Mouse (Mus musculus): ENCODE results near the gene Cks1b.

Cks1b gene

DNA sequence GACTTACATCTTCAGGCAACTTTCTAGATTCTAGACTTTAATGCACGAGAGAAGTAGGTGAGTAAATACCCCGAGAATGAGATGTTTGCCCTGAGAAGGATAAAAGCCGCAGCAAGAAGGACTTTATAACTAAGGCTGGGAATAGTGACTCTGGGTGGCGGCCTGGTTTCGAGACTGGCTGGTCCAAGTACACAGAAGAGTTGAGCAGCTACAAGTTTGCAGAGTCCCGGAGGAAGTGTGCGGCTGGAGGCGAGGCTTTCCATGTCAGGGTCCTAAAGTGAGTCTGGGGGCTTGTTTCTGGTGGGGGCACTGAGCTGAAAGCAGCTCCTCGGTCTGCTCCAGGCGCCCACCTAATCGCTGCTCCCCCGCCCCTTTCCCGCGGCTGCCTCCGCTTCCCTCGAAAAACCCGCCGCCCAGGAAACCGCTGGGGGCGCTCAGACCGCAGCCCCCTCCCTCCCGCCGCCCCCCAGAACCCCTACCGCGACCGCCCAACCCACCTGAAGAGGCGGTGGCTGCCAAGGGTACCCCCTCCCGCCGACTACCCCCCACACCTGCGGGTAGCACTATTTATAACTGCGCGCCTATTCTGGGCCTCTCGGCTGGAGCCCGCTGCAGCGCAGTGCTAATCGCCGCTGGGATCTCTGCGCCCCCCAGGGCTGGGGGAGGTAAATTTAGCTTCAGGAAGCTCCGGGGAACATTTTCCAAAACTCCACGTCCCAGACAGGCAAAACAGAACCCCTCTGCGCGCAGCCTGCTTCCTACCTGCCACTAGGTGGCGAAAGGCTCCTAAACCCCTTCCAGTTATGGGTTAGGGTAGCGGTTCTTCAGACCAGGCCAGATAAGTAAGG, 22.2 kb downstream of the Cks1b start:
- DNase-seq (ENCODE audit: low spot score in 2 of 2): peak in 1 of 2 experiments; percentile 49

DNA sequence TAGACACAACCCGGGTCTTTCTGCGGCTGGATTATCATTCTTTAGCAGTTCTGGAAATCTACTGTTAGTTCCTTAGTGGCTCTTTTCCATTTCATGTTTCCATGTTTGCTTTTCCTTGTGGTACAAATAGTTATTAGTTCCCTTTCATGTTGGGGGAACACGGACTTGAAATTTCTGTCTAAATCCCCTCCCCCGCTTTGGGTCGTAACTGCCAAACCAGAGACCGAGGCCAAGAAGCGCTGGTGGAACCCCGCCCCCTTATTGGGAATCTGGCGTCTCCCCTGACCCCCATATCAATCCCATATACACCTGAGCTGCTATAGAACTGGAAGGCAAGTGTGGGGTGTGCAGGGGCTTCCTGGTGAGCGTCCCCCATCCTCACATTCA, 22.8 kb downstream of the Cks1b start:
- no peak for DNase-seq (ENCODE audit: low spot score in 2 of 2)

- peak; percentile 65 to 68 for DNase-seq (ENCODE audit: low spot score in 2 of 2)
These were observed 23.3 kb downstream of the Cks1b start for GRCm38 (mm10) chr3:89394894-89395256.

DNA sequence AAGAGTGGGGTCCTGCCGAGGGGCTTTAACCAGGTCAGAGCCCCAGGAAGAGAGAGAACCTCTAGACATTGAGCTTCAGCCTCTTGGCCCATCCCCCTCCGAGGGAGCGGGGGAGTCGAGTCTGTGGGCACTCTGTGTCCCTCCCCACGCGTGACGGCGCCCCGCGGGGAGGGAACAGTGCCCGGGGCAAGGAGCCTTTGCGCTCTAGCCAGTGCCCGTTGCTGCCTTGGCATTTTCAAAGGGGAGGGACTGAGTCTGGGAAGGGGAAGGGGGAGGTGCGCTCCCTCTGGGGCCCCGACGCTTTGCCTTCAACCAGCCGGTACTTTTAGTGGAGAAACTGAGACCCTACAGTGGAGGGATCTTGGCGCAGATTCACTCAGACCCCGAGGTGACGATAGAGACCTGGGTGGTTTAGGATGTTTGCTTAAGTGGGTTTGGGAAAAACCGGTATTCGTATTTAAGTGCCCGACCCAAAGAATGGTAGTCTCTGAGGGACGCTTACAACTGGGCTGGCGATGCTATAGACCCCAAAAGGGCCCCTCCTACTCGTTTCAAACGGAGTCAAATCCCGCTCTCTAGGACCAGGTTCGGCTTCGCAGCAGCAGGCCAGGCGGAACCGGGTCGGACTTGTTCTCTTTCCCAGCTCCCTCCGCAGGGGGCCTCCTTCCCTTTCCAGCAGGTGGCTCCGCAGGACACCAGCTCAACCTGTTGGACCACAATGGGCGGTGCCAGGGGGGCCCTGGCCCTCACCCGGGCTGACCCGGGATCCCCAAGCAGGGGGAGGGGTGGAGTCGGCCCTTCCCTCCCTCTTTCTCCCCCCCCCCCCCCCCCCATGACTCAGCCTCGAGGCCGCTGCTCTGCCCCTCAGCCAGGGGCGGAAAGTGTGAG, 23.9 kb downstream of the Cks1b start, which contains the start of gene Zbtb7b:
Gene Zbtb7b (minus strand): TSS at position 771 of the 888 bp plus-strand sequence.
- peak; percentile 67 to 74 for DNase-seq (ENCODE audit: low spot score in 2 of 2)

- DNase-seq (ENCODE audit: low spot score in 2 of 2): peak; percentile 95 to 96
These were observed 24.6 kb downstream of the Cks1b start for GRCm38 (mm10) chr3:89393605-89394004.

- DNase-seq (ENCODE audit: low spot score in 2 of 2): no peak
These were observed 25.3 kb downstream of the Cks1b start for GRCm38 (mm10) chr3:89392871-89393311.

DNA sequence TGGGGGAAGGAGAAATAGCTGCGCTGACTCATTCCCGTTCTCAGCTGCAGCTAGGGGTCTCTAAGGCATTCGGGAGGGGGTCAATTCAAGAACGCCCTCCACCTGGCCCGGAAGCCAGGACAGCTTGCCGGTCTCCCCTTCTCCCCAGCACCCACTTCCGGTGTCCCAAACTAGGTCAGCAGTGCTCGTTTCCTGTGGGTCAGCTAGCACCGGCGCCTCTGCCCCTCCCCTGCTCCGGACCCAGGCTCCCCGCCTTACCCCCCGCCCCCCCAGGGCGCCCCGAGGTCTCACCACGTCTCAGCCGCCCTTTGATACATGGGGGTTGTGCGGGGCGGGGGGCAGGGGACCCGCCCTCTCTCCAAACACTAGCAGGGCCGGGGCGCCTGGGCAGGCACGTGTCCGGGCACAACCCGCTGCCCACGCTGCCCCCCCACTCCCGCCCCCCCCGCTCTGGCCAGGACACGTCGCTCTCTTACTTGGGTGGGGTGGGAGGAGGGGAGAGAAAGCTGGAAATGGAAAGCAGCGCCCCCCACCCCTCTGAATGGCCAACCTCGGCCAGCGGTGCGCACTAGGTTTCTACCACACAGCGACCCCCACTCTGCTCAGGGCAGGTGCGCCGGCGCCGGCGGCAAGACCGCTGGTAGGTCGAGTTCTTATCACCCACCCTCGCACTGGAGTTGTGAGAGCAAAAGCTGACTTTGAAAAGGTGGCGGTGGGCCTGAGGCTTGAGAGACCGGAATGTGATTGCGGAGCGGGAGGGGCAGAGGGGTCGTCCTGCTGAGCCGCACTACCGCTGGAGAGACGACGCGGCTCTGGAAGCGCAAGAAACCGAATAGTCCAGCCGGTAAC, 26.3 kb downstream of the Cks1b start:
- no peak for DNase-seq (ENCODE audit: low spot score in 2 of 2)

GRCm38 (mm10) chr3:89390699-89391662, 27.2 kb downstream of the Cks1b start:
- peak in 1 of 2 experiments; percentile 12 for DNase-seq (ENCODE audit: low spot score in 2 of 2)

DNA sequence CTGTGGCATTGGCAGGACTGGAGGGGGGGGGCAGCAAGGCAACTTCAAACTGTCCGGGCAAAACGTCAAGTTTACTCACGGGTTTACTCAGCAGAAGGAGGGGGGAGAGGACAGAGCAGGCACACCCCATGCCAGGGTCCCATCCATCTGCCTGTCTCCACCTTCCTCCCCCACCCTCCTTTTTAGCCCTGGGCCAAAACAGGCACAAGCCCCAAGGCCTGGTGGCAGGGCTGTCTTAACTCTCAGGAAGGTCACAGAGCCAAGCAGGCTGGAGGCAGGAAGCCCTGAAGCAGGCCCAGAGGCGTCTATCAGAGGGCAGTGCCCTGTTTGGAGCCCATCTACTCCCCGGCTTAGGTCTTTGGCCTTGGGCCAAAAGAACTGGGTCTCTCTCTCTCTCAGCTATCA, 28.1 kb downstream of the Cks1b start:
- peak in 1 of 2 experiments; percentile 12 for DNase-seq (ENCODE audit: low spot score in 2 of 2)

DNA sequence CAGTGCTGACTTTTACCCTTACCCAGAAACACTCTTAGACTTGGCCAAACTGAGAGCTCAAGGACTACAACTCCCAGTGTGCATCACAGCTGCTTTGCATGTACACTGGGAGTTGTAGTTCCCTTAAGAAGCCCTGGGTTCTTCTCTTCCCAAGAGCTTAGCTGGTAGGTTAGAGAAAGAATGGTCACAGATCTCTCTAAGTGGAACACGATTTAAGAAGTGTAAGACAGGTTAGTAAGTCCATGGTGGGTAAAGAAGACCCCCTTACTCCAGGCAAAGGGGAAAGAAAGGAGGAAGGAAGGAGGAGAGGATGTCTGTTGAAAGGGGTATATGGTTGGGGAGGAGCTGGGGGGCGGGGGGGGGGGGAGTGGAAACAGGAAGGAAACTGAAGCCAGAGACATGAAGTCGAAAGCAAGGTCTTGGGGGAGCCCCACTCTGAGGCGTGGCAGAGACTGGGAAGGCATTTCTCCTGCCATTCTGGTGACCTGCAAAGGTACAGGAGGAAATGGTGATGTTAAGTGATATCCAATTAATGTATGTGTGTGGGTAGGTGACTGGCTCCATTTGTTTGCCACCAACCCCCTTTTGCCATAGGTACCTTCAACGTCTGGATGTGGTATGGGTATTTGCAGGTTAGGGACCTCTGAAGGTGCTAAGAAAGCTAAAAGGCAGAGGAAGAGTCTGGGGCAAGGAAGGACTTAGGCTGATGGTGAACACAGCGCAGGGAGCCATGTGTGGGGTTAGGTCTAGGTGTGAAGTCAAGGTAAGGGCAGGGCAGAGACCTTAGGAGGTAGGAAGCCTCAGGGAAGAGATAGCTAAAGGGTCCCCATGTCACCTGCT, 29.1 kb downstream of the Cks1b start:
- no peak for DNase-seq (ENCODE audit: low spot score in 2 of 2)

DNA sequence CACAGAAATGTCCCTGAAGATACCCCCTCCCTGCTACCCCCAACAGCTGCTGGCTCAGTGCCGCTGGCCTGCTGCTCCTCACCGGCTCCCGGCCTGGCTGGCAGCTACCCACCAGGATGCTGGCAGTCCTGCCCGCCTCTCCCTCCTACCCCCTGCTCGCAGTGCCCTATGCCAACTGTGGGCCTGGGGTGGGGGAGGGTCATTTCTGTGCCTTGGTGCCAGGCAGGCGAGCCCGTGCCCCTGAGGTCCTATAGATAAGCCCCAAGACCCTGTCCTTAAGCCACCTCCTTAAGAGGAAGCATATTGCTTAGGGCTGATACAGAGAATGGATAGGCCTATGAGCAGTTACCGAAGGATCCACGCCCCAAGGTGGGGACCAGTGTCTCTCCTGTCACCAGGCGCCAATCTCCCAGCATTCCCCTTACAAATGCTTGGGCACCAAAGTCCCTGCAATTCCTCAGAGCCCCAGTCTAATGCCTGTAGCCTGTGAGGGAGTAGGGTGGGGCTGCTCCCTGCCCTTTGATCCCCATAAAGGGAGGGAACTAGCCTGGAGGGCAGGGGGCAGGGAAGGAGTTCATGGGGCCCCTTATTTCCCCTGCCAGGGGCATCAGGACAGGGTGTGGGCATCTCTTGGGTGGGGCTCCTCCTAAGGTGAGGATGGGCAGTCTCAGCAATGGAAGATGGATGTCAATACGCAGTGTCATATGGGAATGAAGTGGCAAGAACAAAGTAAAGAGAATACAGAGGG, 29.9 kb downstream of the Cks1b start:
- DNase-seq (ENCODE audit: low spot score in 2 of 2): peak in 1 of 2 experiments; percentile 59

DNA sequence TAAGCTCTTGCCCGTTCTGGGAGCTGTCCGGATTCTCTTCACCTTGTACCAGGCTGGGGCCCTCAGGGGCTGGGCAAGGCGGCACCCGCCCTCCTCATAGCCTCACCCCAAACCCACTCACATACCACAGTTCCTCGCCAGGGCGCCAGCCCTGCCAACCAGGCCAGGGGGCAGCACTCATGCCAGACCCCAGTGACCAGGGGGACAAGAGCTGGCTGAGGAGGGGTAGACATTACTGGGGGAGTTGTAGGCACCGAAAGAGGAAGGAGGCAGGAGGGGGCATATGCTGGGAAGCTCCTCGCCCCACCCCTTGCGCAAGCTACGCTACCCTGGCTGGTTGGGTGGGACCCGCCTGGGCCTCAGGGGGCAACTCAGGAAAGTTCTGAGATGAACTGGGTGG, 30.6 kb downstream of the Cks1b start:
- DNase-seq (ENCODE audit: low spot score in 2 of 2): no peak

GRCm38 (mm10) chr3:89386438-89387420, 31.5 kb downstream of the Cks1b start:
- DNase-seq (ENCODE audit: low spot score in 2 of 2): no peak

DNA sequence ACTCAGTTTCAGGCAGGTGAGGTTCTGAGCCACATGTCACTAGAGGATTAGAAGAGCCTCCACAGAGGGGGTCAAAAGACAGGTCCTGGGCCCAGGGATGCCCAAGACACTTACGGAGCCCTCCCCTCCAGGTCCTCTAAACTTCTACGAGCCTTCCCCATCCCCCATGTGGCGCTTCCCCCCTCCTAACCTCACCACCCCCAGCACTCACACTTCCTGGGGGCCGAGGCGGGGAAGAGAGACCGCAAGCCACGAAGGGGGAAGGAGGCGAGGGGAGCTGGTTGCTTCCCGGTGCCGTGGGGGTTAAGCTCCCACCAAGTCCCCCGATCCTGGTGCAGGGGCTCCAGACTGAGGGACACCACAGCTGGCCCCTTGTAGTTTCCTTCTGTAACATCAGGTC, 32.7 kb downstream of the Cks1b start:
- no peak for DNase-seq (ENCODE audit: low spot score in 2 of 2)

GRCm38 (mm10) chr3:89384331-89385076, 33.7 kb downstream of the Cks1b start:
- DNase-seq (ENCODE audit: low spot score in 2 of 2): no peak

DNA sequence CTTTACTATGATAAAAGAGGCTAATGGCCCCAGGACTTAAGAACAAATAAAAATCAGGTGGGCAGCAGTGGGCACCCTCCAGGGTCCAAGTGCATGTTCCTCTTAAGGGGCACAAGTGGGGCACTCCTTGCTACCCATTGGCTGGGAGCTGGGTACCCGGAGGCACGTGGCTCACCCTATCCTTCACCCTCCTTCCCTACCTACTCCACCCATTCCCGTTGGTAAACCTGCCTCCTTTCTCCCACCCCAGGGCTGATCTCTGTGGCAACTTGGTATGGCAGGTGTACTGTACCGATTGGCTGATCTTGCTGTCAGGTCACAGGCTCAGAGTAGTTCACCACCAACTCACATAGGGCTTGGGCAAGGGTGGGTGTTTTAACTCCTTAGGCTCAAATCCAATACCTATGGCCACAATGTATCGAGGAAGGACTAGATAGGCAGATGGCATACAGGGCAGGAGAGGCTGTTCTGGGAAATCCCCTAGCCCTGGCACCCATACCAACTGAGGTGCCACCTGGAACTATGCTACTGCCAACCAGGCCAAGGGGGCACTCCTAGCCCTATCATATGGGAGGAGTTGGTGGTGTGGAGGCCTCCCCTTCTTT, 34.4 kb downstream of the Cks1b start:
- DNase-seq (ENCODE audit: low spot score in 2 of 2): no peak
